1 mouse cellular context compared by ENCODE assay signal in the genomic region with DNA sequence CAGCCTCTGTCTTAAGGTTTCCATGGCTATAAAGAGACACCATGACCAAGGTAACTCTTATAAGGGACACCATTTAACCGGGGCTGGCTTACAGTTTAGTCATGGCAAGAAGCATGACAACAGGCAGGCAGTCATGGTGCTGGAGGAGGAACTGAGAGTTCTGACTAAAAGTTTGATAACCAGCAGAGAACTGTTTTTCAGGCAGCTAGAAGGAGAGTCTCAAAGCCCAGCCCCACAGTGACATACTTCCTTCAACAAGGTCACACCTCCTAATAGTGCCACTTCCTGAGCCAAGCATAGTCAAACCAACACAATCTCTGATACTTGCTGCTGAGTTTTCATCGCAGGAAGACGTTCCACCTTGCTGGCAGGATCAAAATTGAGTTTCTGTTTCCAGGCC.
A peak's percentile ranks its signal among the peaks of the same experiment; 100 is the strongest.
TF ChIP-seq lines count a peak whose summit lies in the region.

No protein-coding gene starts in this region.

TF ChIP-seq in CH12.LX, 34 proteins besides CTCF, POLR2A, EP300 and RAD21:
- TF ChIP-seq ZC3H11A (IDR thresholded peaks at IDR 0.05; ENCODE audit: low read depth, low read length) (no peak), IRF4 (IDR thresholded peaks at IDR 0.05; ENCODE audit: low read depth, low read length) (peak; percentile 83), BHLHE40 (IDR thresholded peaks at IDR 0.05; ENCODE audit: low read depth, low read length) (no peak), TBP (conservative IDR thresholded peaks at IDR 0.05; ENCODE audit: low read depth, low read length) (no peak), JUN (IDR thresholded peaks at IDR 0.05; ENCODE audit: insufficient read depth, low read depth, low read length) (no peak), ZNF384 (IDR thresholded peaks at IDR 0.05; ENCODE audit: low read depth, low read length) (no peak), TCF12 (IDR thresholded peaks at IDR 0.05; ENCODE audit: low read depth, low read length) (peak; percentile 28; the same call in 1 of the 2 replicates), ZMIZ1 (IDR thresholded peaks at IDR 0.05; ENCODE audit: low read depth, low read length) (no peak), JUND (conservative IDR thresholded peaks at IDR 0.05; ENCODE audit: low read depth, low read length) (no peak), MXI1 (IDR thresholded peaks at IDR 0.05; ENCODE audit: low read depth, low read length) (no peak), RCOR1 (conservative IDR thresholded peaks at IDR 0.05; ENCODE audit: low read depth, low read length) (no peak), ELF1 (IDR thresholded peaks at IDR 0.05; ENCODE audit: low read depth, low read length) (peak; percentile 29; the same call in 1 of the 2 replicates), NELFE (IDR thresholded peaks at IDR 0.05; ENCODE audit: low read depth, low read length) (no peak)
